Mouse (Mus musculus): ENCODE measurements around the gene BC049715.

Gene BC049715

DNA sequence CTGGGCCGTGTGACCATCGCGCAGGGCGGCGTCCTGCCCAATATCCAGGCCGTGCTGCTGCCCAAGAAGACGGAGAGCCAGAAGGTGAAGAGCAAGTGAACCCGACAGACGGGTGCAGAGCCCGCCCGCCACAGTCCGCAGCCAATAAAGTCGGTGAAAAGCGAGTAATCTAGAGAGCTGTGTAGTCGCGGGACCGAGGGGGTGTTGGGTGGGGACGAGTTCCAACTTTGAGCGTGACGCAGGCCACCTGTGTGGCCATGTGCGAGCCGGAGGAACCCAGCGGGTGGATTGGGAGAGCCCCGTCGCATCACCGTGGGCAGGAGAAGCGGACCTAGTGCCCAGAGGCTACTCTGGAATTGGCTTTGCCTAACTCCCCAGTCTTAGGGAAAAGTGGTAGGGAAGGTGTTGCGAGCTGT, 18.8 kb upstream of the BC049715 start:
- DNase-seq (ENCODE audit: low read depth, low spot score), result no peak

DNA sequence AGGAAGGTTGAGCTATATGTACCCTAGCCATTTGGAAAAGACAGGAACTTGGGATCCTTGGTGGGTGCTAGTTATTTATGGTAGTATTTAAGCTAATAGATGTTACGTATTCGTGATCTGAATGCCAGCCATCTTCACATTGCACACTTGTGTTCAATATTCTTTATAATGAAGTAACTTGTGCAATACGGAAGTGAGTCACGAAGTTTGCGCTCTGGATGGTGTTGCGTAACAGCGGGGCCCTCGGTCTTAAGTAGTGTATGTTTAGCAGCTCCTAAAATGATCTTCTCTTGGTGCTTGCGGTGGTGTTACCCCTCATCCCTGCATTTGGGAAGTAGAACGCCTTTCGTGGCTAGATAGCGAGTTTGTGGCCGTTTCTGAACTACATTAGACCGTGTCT, 18.3 kb upstream of the BC049715 start:
- DNase-seq (ENCODE audit: low read depth, low spot score), result peak; percentile 53

DNA sequence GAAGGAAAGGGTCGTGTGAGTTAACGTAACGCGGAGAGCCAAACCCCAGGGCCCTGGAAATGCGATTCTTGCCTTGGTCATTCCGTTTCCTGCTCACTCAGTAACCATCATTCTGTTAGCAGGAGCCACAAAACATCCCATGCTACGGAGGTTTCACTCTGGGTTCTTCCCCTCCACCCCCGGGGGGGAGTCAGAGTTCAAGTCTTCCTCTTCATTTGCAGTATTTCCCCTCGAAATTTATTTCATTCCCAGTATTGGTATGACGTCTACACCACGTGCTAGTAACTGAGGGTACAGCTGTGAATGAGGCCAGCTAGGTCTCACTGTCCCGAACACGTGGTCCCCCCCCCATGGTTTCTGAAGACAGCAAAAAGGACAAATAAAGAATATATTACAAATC, 17.8 kb upstream of the BC049715 start:
- DNase-seq (ENCODE audit: low read depth, low spot score), result no peak

DNA sequence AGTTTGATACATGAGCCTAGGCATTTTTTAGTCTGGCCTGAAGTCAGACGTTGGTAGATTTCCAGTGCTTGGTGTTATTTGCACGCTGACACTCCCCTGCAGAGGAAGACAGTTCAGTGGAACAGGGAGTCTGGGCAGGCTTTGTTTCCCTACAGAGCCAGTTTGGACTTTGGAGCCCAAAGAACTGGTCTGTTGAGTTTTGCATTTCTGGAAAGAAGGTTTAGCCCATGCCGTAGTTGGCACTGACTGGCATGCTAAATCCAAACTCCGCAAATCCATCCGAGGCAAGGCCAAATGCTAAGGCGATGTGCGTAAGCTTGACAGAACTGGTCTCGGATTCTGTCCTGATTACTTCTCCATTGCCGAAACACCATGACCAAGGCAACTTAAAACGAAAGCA, 16.2 kb upstream of the BC049715 start:
- no peak for DNase-seq (ENCODE audit: low read depth, low spot score)

GRCm38 (mm10) chr6:136813117-136813516, 14.3 kb upstream of the BC049715 start:
- DNase-seq (ENCODE audit: low read depth, low spot score), result no peak

GRCm38 (mm10) chr6:136815381-136815780, 12.0 kb upstream of the BC049715 start:
- no peak for DNase-seq (ENCODE audit: low read depth, low spot score)

DNA sequence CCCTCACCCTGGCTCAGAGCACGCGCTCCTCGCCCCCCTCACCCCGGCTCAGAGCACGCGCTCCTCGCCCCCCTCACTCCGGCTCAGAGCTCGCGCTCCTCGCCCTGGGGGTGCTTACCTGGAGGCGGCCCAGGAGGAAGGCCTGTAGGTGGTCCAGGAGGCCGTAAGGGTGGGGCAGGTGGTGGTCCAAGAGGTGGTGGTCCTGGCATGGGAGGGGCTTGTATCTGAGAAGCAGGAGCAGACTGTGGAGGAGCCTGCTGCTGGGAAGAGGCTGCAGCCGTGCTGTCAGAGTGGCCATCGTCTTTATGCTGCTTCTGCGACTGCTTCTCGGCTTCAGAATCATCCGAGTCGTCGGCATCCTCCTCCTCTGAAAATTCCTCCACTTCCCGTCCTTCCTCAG, 10.6 kb upstream of the BC049715 start:
- DNase-seq (ENCODE audit: low read depth, low spot score), result no peak

DNA sequence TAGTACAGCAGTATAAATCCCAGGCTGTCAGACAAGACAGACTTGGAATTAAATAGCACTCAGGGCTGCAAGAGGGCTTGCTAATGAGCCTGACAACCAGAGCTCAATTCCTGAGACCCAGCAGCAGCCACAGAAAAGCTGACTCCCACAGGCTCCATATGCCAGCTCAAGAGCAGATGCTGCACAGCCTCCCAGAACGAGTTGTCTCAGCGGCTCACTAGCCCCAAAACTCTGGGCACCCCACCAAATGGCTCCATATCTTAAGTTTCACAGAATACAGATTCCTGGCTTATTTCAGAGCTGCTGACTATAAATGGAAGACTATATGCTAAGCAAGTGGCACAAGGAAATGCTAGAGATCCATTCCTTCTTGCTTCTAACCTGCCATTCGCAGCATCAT, 9.9 kb upstream of the BC049715 start:
- no peak for DNase-seq (ENCODE audit: low read depth, low spot score)

GRCm38 (mm10) chr6:136820381-136820780, 7.0 kb upstream of the BC049715 start:
- DNase-seq (ENCODE audit: low read depth, low spot score), result no peak

GRCm38 (mm10) chr6:136821086-136821485, 6.3 kb upstream of the BC049715 start:
- no peak for DNase-seq (ENCODE audit: low read depth, low spot score)

DNA sequence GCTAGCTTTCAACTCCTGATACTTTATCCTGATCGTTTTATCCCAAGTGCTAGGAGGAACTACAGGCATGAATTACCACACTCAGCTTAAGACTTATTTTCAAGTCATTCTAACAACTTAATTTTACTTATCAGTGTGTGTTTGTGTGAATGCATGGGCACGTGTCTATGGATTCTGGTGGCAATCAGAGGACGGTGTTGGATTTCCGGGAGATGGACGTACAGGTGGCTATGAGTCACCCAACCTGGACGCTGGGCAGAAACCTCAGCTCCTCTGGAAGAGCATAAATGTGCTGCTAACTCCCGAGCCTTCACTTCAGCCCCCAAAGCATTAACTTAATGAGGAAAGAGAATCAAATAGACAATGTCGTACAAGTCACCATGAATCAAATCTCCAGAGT, 2.4 kb upstream of the BC049715 start:
- DNase-seq (ENCODE audit: low read depth, low spot score), result no peak

DNA sequence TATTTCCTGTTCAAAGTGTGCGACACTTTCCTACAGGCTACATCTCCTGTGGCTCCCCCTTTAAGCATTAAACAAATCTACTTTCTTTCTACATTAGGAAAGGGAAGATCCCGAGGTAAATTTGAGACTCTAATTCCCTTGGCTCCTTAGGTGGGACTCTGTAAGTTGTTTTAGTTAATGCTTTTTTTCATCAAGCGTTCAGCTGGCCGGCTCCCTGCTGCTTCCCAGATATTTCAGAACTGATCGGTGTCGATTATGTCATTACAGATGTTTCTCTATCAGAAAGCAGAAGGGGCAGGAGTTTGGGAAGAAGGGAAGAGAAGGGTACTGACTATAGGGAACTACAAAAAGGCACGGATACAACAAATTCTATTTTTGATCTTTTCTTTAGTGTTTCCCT, 310 bp upstream of the BC049715 start:
- DNase-seq (ENCODE audit: low read depth, low spot score), result no peak

GRCm38 (mm10) chr6:136827881-136828561, 595 bp downstream of the BC049715 start, which contains the start of gene Wbp11:
TSS of gene Wbp11 (minus strand) at chr6:136828233.
- peak; percentile 99 for DNase-seq (ENCODE audit: low read depth, low spot score)

DNA sequence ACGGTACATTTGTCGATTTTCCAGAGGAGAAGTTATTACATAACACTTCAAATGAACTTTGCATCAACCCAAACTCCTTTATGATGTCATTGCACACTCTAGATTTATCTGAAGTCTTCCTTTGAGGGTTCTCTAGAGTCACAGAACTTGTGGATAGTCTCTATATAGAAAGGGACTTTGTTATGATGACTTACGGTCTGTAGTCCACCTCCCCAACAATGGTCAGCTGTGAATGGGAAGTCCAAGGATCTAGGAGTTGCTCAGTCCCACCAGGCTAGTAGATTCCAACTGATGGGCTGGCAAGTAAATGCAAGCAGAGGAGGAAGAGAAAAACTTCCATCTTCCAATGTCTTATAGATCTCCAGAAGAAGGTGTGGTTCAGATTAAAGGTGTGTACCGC, 1.3 kb downstream of the BC049715 start:
- no peak for DNase-seq (ENCODE audit: low read depth, low spot score)

GRCm38 (mm10) chr6:136831712-136832111, 4.3 kb downstream of the BC049715 start:
- no peak for DNase-seq (ENCODE audit: low read depth, low spot score)

DNA sequence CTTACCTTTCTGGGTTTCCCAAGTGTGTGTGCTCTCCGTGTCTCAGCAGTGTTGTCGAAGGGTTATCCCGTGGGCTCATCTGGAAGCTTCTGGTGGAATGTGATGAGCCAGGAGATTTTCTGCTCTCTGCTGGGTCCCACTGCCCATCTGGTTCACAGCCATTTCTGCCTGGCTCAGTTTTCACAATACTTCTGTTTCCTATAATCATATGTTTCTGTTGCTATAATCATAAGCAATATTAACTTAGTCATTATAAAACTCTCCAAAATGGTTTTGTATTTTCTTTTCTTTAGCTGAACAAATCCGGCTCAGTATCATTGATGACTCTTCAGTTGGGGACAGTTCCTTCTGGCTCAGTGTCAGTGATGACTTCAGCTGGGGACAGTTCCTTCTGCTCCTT, 7.9 kb downstream of the BC049715 start, which contains the start of gene Smco3:
Gene Smco3 (minus strand): TSS at position 101 of the 400 bp plus-strand sequence.
- no peak for DNase-seq (ENCODE audit: low read depth, low spot score)

DNA sequence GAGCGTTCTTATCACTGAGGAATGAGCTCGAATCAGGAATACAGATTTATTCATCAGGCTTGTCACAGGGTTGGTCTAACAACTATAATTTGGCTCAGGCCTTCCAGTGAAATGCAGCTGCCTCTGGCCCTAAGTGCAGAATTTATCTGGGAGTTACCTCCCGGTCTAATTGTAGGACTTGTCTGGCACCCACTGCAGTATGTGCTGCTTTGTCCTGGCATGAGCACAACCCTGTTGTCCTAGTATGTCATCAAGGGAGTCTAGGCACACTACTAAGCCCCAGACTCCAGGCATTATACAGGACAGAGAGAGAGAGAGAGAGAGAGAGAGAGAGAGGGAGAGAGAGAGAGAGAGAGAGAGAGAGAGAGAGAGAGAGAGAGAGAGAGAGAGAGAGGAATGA, 9.9 kb downstream of the BC049715 start:
- DNase-seq (ENCODE audit: low read depth, low spot score), result no peak

- no peak for DNase-seq (ENCODE audit: low read depth, low spot score)
Observed at GRCm38 (mm10) chr6:136844903-136845302, 17.5 kb downstream of the BC049715 start.

GRCm38 (mm10) chr6:136845706-136846480, 18.5 kb downstream of the BC049715 start:
- DNase-seq (ENCODE audit: low read depth, low spot score), result no peak

GRCm38 (mm10) chr6:136847267-136847666, 19.8 kb downstream of the BC049715 start:
- DNase-seq (ENCODE audit: low read depth, low spot score), result no peak

DNA sequence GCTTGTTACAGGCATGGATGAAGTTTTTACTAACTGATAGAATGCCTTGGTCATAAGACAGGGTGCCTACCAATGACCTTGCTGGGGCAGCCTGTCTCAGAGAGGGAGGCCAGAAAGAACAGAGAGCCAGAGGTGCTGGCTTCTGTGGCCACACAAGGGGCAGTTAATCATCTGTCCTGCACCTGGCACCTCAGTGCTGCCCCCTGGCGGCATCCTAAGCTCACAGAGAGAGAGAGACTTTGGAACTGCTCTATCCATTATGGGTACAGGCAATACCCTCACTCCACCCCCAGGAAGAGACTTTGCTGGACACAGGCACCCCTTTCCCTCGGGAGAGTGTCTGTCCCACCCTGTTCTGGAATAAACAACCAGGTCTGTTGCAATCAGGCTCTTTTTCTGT, 20.4 kb downstream of the BC049715 start:
- no peak for DNase-seq (ENCODE audit: low read depth, low spot score)

GRCm38 (mm10) chr6:136848399-136848798, 21.0 kb downstream of the BC049715 start:
- DNase-seq (ENCODE audit: low read depth, low spot score), result no peak

- DNase-seq (ENCODE audit: low read depth, low spot score), result no peak
Observed at GRCm38 (mm10) chr6:136848971-136849370, 21.5 kb downstream of the BC049715 start.
